Mouse (Mus musculus) C2C12 (cell line): ENCODE results near the gene Ankrd12.

Experiments used
- CTCF ChIP-seq: IDR thresholded peaks from one replicate; pipeline ENCODE4 v1.5.1; 2011; ENCODE audit not compliant: control insufficient read depth, insufficient read depth, insufficient read length
- FOSL1 ChIP-seq: IDR thresholded peaks from one replicate; pipeline ENCODE4 v1.8.0; 2011; ENCODE audit warnings: mild to moderate bottlenecking, low read length; ENCODE audit not compliant: poor library complexity, insufficient read depth, severe bottlenecking

GRCm38 (mm10) chr17:66053349-66053748, 23.5 kb downstream of the Ankrd12 start:
- TF ChIP-seq CTCF (no peak), FOSL1 (no peak)
